Mouse (Mus musculus) CH12.LX (cell line): ENCODE data around the gene Faiml. TPM values are rescaled to one million over a fixed set of nuclear protein-coding genes. Genes with fewer than 3 reads are reported as not detected.

Experiments
- DNase-seq: peaks from one replicate; pipeline ENCODE4 v3.0.0-alpha.2; 2013; ENCODE audit errors: extremely low read depth
- H3K27ac ChIP-seq: 2 replicates; pipeline ENCODE4 v1.5.1; 2012; ENCODE audit warnings: low read depth, mild to moderate bottlenecking, control low read depth, moderate library complexity; ENCODE audit not compliant: insufficient read depth
- H3K27me3 ChIP-seq: replicated peaks from 2 replicates; pipeline ENCODE3; 2012; ENCODE audit warnings: inconsistent platforms
- H3K36me3 ChIP-seq, 2 experiments: replicated peaks in 1 of 2; 2 replicates each; pipeline versions ENCODE3 to v1.6.1; 2012; ENCODE audit warnings: inconsistent platforms in 1 of 2, low read length in 1 of 2, mild to moderate bottlenecking in 1 of 2, mixed read lengths in 1 of 2, moderate library complexity in 1 of 2; ENCODE audit not compliant: control insufficient read depth in 1 of 2, insufficient read depth in 1 of 2
- H3K4me1 ChIP-seq, 2 experiments: 2 replicates each; pipeline ENCODE4 v1.6.1; 2012; ENCODE audit warnings: inconsistent platforms in 1 of 2, moderate library complexity in 1 of 2; ENCODE audit not compliant: insufficient read depth in 2 of 2, control insufficient read depth in 1 of 2
- H3K4me2 ChIP-seq: 2 replicates; pipeline ENCODE4 v1.6.1; 2012; ENCODE audit warnings: low read depth, mild to moderate bottlenecking, control low read depth; ENCODE audit not compliant: poor library complexity, insufficient read depth, severe bottlenecking
- H3K4me3 ChIP-seq, 3 experiments: fragments of 150-350 bp in 1 of 3; sonication (generic) in 1 of 3; replicated peaks in 1 of 3; 2 replicates each; pipeline versions ENCODE3 to v1.5.1; 2011 to 2012; ENCODE audit warnings: low read depth in 2 of 3, low read length in 2 of 3, mild to moderate bottlenecking in 2 of 3, moderate library complexity in 2 of 3, control low read depth in 1 of 3, improper control_type of control experiment in 1 of 3, inconsistent platforms in 1 of 3, mixed read lengths in 1 of 3; ENCODE audit not compliant: poor library complexity in 1 of 3
- H3K79me2 ChIP-seq: replicated peaks from 2 replicates; pipeline ENCODE4 v1.6.1; 2012; ENCODE audit warnings: mild to moderate bottlenecking, moderate library complexity; ENCODE audit not compliant: control insufficient read depth, poor library complexity, insufficient read depth, severe bottlenecking; ENCODE audit errors: extremely low read depth
- H3K9ac ChIP-seq: 2 replicates; pipeline ENCODE4 v1.6.1; 2012; ENCODE audit warnings: low read depth, mild to moderate bottlenecking, control low read depth, moderate library complexity; ENCODE audit not compliant: insufficient read depth
- H3K9me3 ChIP-seq: replicated peaks from 2 replicates; pipeline ENCODE3; 2012; ENCODE audit warnings: low read length, inconsistent platforms, mixed read lengths
- CHD1 ChIP-seq: IDR thresholded peaks from 2 replicates; pipeline ENCODE4 v1.6.1; 2012; ENCODE audit warnings: low read depth, low read length, improper control_type of control experiment, inconsistent platforms
- E2F4 ChIP-seq: IDR thresholded peaks from 2 replicates; pipeline ENCODE4 v1.6.1; 2011; ENCODE audit warnings: low read depth, low read length, improper control_type of control experiment; ENCODE audit not compliant: insufficient replicate concordance
- ELF1 ChIP-seq: IDR thresholded peaks from 2 replicates; pipeline ENCODE4 v1.6.1; 2014; ENCODE audit warnings: low read depth, mild to moderate bottlenecking, inconsistent platforms, low read length, improper control_type of control experiment
- EP300 ChIP-seq: IDR thresholded peaks from 2 replicates; pipeline ENCODE4 v1.6.1; 2011; ENCODE audit warnings: low read length, improper control_type of control experiment
- ETS1 ChIP-seq: conservative IDR thresholded peaks from 2 replicates; pipeline ENCODE4 v1.6.1; 2012; ENCODE audit warnings: low read depth, mild to moderate bottlenecking, inconsistent platforms, low read length, improper control_type of control experiment, moderate library complexity
- GABPA ChIP-seq: IDR thresholded peaks from 2 replicates; pipeline ENCODE4 v1.6.1; 2012; ENCODE audit warnings: low read depth, low read length, improper control_type of control experiment, inconsistent platforms; ENCODE audit not compliant: insufficient replicate concordance
- HCFC1 ChIP-seq: IDR thresholded peaks from 2 replicates; pipeline ENCODE4 v1.6.1; 2012; ENCODE audit warnings: low read depth, mild to moderate bottlenecking, inconsistent platforms, low read length, improper control_type of control experiment
- IRF4 ChIP-seq: IDR thresholded peaks from 2 replicates; pipeline ENCODE4 v1.6.1; 2014; ENCODE audit warnings: low read depth, mild to moderate bottlenecking, inconsistent platforms, low read length, improper control_type of control experiment
- JUND ChIP-seq: conservative IDR thresholded peaks from 2 replicates; pipeline ENCODE4 v1.6.1; 2011; ENCODE audit warnings: low read depth, low read length, improper control_type of control experiment
- MAX ChIP-seq: IDR thresholded peaks from 2 replicates; pipeline ENCODE4 v1.6.1; 2011; ENCODE audit warnings: low read length, improper control_type of control experiment
- MAZ ChIP-seq: IDR thresholded peaks from 2 replicates; pipeline ENCODE4 v1.6.1; 2012; ENCODE audit warnings: low read depth, mild to moderate bottlenecking, inconsistent platforms, low read length, improper control_type of control experiment, moderate library complexity
- MYC ChIP-seq: IDR thresholded peaks from 2 replicates; pipeline ENCODE4 v1.6.1; 2011; ENCODE audit warnings: low read depth, mild to moderate bottlenecking, improper control_type of control experiment, low read length
- NRF1 ChIP-seq: IDR thresholded peaks from 2 replicates; pipeline ENCODE4 v1.6.1; 2014; ENCODE audit warnings: low read depth, mild to moderate bottlenecking, inconsistent platforms, low read length, improper control_type of control experiment, moderate library complexity
- PAX5 ChIP-seq: IDR thresholded peaks from 2 replicates; pipeline ENCODE4 v1.6.1; 2012; ENCODE audit warnings: low read length, inconsistent platforms, mixed read lengths
- POLR2A ChIP-seq: IDR thresholded peaks from 2 replicates; pipeline ENCODE4 v1.6.1; 2011; ENCODE audit warnings: low read depth, mild to moderate bottlenecking, improper control_type of control experiment, low read length
- POLR2AphosphoS2 ChIP-seq: IDR thresholded peaks from 2 replicates; pipeline ENCODE4 v1.6.1; 2011; ENCODE audit warnings: low read depth, low read length, improper control_type of control experiment
- RCOR1 ChIP-seq: conservative IDR thresholded peaks from 2 replicates; pipeline ENCODE4 v1.6.1; 2012; ENCODE audit warnings: low read depth, mild to moderate bottlenecking, inconsistent platforms, low read length, improper control_type of control experiment
- SMC3 ChIP-seq: IDR thresholded peaks from 2 replicates; pipeline ENCODE4 v1.6.1; 2011; ENCODE audit warnings: low read depth, low read length, improper control_type of control experiment
- TBP ChIP-seq: conservative IDR thresholded peaks from 2 replicates; pipeline ENCODE4 v1.6.1; 2011; ENCODE audit warnings: low read depth, low read length, improper control_type of control experiment
- TCF12 ChIP-seq: IDR thresholded peaks from 2 replicates; pipeline ENCODE4 v1.6.1; 2014; ENCODE audit warnings: low read depth, mild to moderate bottlenecking, inconsistent platforms, low read length, improper control_type of control experiment
- UBTF ChIP-seq: IDR thresholded peaks from 2 replicates; pipeline ENCODE4 v1.6.1; 2012; ENCODE audit warnings: low read depth, mild to moderate bottlenecking, inconsistent platforms, low read length, improper control_type of control experiment, moderate library complexity
- USF1 ChIP-seq: IDR thresholded peaks from 2 replicates; pipeline ENCODE4 v1.6.1; 2014; ENCODE audit warnings: low read depth, mild to moderate bottlenecking, inconsistent platforms, low read length, improper control_type of control experiment
- ZC3H11A ChIP-seq: IDR thresholded peaks from 2 replicates; pipeline ENCODE4 v1.6.1; 2012; ENCODE audit warnings: low read depth, mild to moderate bottlenecking, inconsistent platforms, low read length, improper control_type of control experiment
- ZNF384 ChIP-seq: IDR thresholded peaks from 2 replicates; pipeline ENCODE4 v1.6.1; 2012; ENCODE audit warnings: low read depth, low read length, improper control_type of control experiment, inconsistent platforms
- dilution Hi-C: fragments of 300-500 bp; cut with MboI; formaldehyde crosslinking; loops from 2 replicates; pipeline ENCODE4 v1.14.3; 2020; ENCODE audit warnings: low sequenced_read_pairs; ENCODE audit not compliant: extremely low pct_unique_long_range_greater_than_20kb, extremely low pct_ligation_motif_present
- in situ Hi-C: fragments of 300-500 bp; cut with MboI; formaldehyde crosslinking; loops from 3 replicates; pipeline ENCODE4 v1.14.3; 2019; ENCODE audit warnings: low sequenced_read_pairs, low pct_ligation_motif_present, low pct_unique_long_range_greater_than_20kb, mixed read lengths
- polyA plus RNA-seq: library from polyadenylated mRNA; unstranded; fragments of >175 nt; gene quantifications from 2 replicates; pipeline ENCODE4 v1.2.1, GENCODE M21; 2012; ENCODE audit warnings: low read depth; ENCODE audit not compliant: insufficient read length
- total RNA-seq, 2 experiments: library from RNA; depleted of rRNA; stranded (reverse); fragments of 300-350 nt in 1 of 2; fragments of >200 nt in 1 of 2; gene quantifications; 2 replicates each; pipeline ENCODE4 v1.2.3; 2012 to 2014

Gene Faiml
- total and polyA plus RNA-seq, 3 experiments, result not detected

DNA sequence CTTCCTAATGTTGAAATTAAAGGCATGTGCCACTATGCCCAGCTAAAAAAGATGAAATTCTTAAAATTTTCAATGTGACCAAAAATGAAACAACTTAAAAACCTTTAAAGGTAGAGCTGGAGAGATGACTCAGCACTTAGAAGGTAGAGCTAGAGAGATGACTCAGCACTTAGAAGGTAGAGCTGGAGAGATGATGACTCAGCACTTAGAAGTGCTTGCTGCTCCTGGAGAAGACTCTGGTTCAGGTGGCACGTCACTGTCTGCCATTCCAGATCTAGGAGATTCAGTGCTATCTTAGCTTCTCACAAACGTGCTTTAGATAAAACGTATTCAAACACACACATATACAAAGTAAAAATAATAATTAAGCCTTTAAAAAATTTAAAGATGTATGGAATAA lies 19.8 kb upstream of the Faiml start (continued):
- no peak for TF ChIP-seq NRF1
- TF ChIP-seq MAX, result no peak
- no peak for TF ChIP-seq PAX5
- TF ChIP-seq IRF4, result no peak
- no peak for TF ChIP-seq CHD1

GRCm38 (mm10) chr9:99256206-99256605 lies 19.2 kb upstream of the Faiml start:
- dilution Hi-C loops (no loop called here), in situ Hi-C loops (no loop called here)
- Histone ChIP-seq H3K79me2 (no peaks in the 10 kb centered on the region), H3K9me3 (no peaks in the 10 kb centered on the region), H3K36me3 (peaks cover 4 to 35% of the 10 kb centered on the region in 2 experiments), H3K4me3 (no peak overlapping the region), H3K27me3 (no peaks in the 10 kb centered on the region), H3K4me1 (peaks cover 0 to 4% of the 10 kb centered on the region in 2 experiments; a peak in 1 of 4 replicates), H3K27ac (no peak overlapping the region), H3K4me2 (no peak overlapping the region), H3K9ac (no peak overlapping the region)
- no peak for DNase-seq
- TF ChIP-seq USF1 (no peak), HCFC1 (no peak), GABPA (no peak), POLR2A (no peak), ZC3H11A (no peak), ZNF384 (no peak), MYC (no peak), E2F4 (no peak), TBP (no peak), MAX (no peak), EP300 (no peak), MAZ (no peak), TCF12 (no peak), ELF1 (no peak), POLR2AphosphoS2 (no peak), RCOR1 (no peak), IRF4 (no peak), UBTF (no peak)

DNA sequence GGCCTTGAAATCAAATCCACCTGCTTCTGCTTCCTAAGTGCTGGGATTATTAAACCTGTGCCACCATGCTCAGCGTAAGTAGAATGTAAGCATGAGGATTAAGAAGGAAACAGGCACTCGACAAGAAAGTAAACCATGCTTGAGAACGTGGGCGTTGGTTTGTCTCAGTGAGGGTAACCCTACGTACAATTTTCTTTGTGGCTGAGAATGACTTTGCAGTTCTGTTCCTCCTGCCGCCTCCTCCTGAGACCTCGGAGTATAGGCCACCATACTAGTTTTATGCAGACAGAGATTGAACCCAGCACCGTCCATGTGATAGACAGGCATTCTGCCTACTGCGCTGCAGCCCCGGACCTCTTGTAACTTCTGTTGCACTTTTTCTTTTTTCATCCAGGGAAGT lies 16.8 kb upstream of the Faiml start:
- TF ChIP-seq ETS1, result no peak
- TF ChIP-seq SMC3, result no peak
- TF ChIP-seq JUND, result no peak
- TF ChIP-seq MYC, result no peak
- Histone ChIP-seq H3K9me3 (no peaks in the 10 kb centered on the region), H3K4me3 (no peak overlapping the region), H3K79me2 (no peaks in the 10 kb centered on the region), H3K4me2 (no peak overlapping the region), H3K36me3 (peaks cover 4 to 28% of the 10 kb centered on the region in 2 experiments), H3K27ac (no peak overlapping the region), H3K9ac (no peak overlapping the region), H3K4me1 (peaks cover 0 to 4% of the 10 kb centered on the region in 2 experiments; a peak in 1 of 4 replicates), H3K27me3 (no peaks in the 10 kb centered on the region)
- dilution Hi-C loops (no loop called here), in situ Hi-C loops (no loop called here)
- DNase-seq, result no peak
